Mouse (Mus musculus) midbrain, embryonic 16.5 days (tissue): ENCODE data around the gene Gpr87. TPM values are rescaled to one million over a fixed set of nuclear protein-coding genes. Genes with fewer than 3 reads are reported as not detected.

Experiments
- ATAC-seq: fragments of 200-750 bp; cut with Nextera tagmentation; 2 replicates; pipeline ENCODE4 v1.8.0; 2017; ENCODE audit warnings: moderate TSS enrichment
- H3K27ac ChIP-seq: fragments of 300-500 bp; sonication (generic); 2 replicates; pipeline ENCODE4 v1.5.1; 2014; ENCODE audit warnings: mild to moderate bottlenecking, low read length, mixed read lengths
- H3K27me3 ChIP-seq: fragments of 300-500 bp; sonication (generic); 2 replicates; pipeline ENCODE4 v1.6.1; 2014; ENCODE audit warnings: low read depth, low read length, mixed read lengths; ENCODE audit not compliant: control insufficient read depth, insufficient read depth
- H3K36me3 ChIP-seq: fragments of 300-500 bp; sonication (generic); 2 replicates; pipeline ENCODE4 v1.6.1; 2014; ENCODE audit warnings: mild to moderate bottlenecking, low read length, moderate library complexity, mixed read lengths; ENCODE audit not compliant: control insufficient read depth, insufficient read depth
- H3K4me1 ChIP-seq: fragments of 300-500 bp; sonication (generic); 2 replicates; pipeline ENCODE4 v1.6.1; 2014; ENCODE audit warnings: mild to moderate bottlenecking, low read length, mixed read lengths; ENCODE audit not compliant: control insufficient read depth, insufficient read depth
- H3K4me2 ChIP-seq: fragments of 300-500 bp; sonication (generic); 2 replicates; pipeline ENCODE4 v1.6.1; 2014; ENCODE audit warnings: mild to moderate bottlenecking, low read length, mixed read lengths
- H3K4me3 ChIP-seq: fragments of 300-500 bp; sonication (generic); 2 replicates; pipeline ENCODE4 v1.5.1; 2014; ENCODE audit warnings: low read depth, mild to moderate bottlenecking, low read length, moderate library complexity, mixed read lengths
- H3K9ac ChIP-seq: fragments of 300-500 bp; sonication (generic); 2 replicates; pipeline ENCODE4 v1.6.1; 2014; ENCODE audit warnings: low read depth, low read length, mixed read lengths
- H3K9me3 ChIP-seq: fragments of 300-500 bp; sonication (generic); replicated peaks from 2 replicates; pipeline ENCODE4 v1.6.1; 2014; ENCODE audit warnings: mild to moderate bottlenecking, low read length, mixed read lengths; ENCODE audit not compliant: control insufficient read depth, poor library complexity, severe bottlenecking
- WGBS: fragments of 180-500 bp; shearing (Covaris S2); extraction: QIAGEN DNeasy Blood & Tissue Kit; methylation state at CpG from one replicate; pipeline ENCODE4 v1.1.7; 2014; 5-methylcytosine and 5-hydroxymethylcytosine counted together
- polyA plus RNA-seq: library from polyadenylated mRNA; unstranded; fragments of >200 nt; fragmentation: Nextera tagmentation; extraction: Ambion mirVana; gene quantifications from 2 replicates; pipeline ENCODE4 v1.2.1, GENCODE M21; 2015

Gene Gpr87
- polyA plus RNA-seq, 1 experiment from 2014 or later, result not detected

GRCm38 (mm10) chr3:59175234-59175633, 19.7 kb downstream of the Gpr87 start:
- H3K27me3 ChIP-seq, result no peaks in the 10 kb centered on the region
- no peak overlapping the region for H3K4me3 ChIP-seq
- H3K27ac ChIP-seq, result no peak overlapping the region
- no peak overlapping the region for H3K4me2 ChIP-seq
- H3K36me3 ChIP-seq, result no peaks in the 10 kb centered on the region
- no peaks in the 10 kb centered on the region for H3K4me1 ChIP-seq
- ATAC-seq, result peak; percentile 87
- whole genome bisulfite sequencing, result 41% methylated on average over 5 of the region's 5 CpGs
- no peak overlapping the region for H3K9ac ChIP-seq
- H3K9me3 ChIP-seq, result no peaks in the 10 kb centered on the region

GRCm38 (mm10) chr3:59174426-59175154, 20.3 kb downstream of the Gpr87 start:
- ATAC-seq, result no peak
- WGBS, result 88% methylated on average over 6 of the region's 6 CpGs
- no peaks in the 10 kb centered on the region for H3K4me1 ChIP-seq
- no peak overlapping the region for H3K27ac ChIP-seq
- H3K4me2 ChIP-seq, result no peak overlapping the region
- no peak overlapping the region for H3K9ac ChIP-seq
- no peaks in the 10 kb centered on the region for H3K27me3 ChIP-seq
- no peaks in the 10 kb centered on the region for H3K9me3 ChIP-seq
- no peak overlapping the region for H3K4me3 ChIP-seq
- H3K36me3 ChIP-seq, result no peaks in the 10 kb centered on the region

- no peaks in the 10 kb centered on the region for H3K27me3 ChIP-seq
- 62% methylated on average over 2 of the region's 2 CpGs for WGBS
- H3K27ac ChIP-seq, result no peak overlapping the region
Measured at GRCm38 (mm10) chr3:59169921-59170627, 24.8 kb downstream of the Gpr87 start.

GRCm38 (mm10) chr3:59169215-59169614, 25.7 kb downstream of the Gpr87 start:
- Histone ChIP-seq H3K9ac (no peak overlapping the region), H3K4me3 (no peak overlapping the region), H3K9me3 (no peaks in the 10 kb centered on the region), H3K4me2 (no peak overlapping the region), H3K36me3 (no peaks in the 10 kb centered on the region), H3K27ac (no peak overlapping the region), H3K27me3 (no peaks in the 10 kb centered on the region), H3K4me1 (no peaks in the 10 kb centered on the region)
- 84% methylated on average over 4 of the region's 4 CpGs for WGBS
- ATAC-seq, result no peak

More at GRCm38 (mm10) chr3:59169921-59170627, 24.8 kb downstream of the Gpr87 start:
- H3K4me2 ChIP-seq, result no peak overlapping the region
- H3K4me3 ChIP-seq, result no peak overlapping the region
- no peak for ATAC-seq
- H3K9ac ChIP-seq, result no peak overlapping the region
- no peaks in the 10 kb centered on the region for H3K4me1 ChIP-seq
- H3K36me3 ChIP-seq, result no peaks in the 10 kb centered on the region
- no peaks in the 10 kb centered on the region for H3K9me3 ChIP-seq

- H3K27me3 ChIP-seq, result no peaks in the 10 kb centered on the region
- ATAC-seq, result no peak
- no peaks in the 10 kb centered on the region for H3K9me3 ChIP-seq
- no peak overlapping the region for H3K27ac ChIP-seq
- no peaks in the 10 kb centered on the region for H3K4me1 ChIP-seq
- H3K4me3 ChIP-seq, result no peak overlapping the region
- no peaks in the 10 kb centered on the region for H3K36me3 ChIP-seq
- no peak overlapping the region for H3K4me2 ChIP-seq
- 94% methylated on average over 6 of the region's 6 CpGs for WGBS
- H3K9ac ChIP-seq, result no peak overlapping the region
Measured at GRCm38 (mm10) chr3:59168476-59168875, 26.4 kb downstream of the Gpr87 start.

DNA sequence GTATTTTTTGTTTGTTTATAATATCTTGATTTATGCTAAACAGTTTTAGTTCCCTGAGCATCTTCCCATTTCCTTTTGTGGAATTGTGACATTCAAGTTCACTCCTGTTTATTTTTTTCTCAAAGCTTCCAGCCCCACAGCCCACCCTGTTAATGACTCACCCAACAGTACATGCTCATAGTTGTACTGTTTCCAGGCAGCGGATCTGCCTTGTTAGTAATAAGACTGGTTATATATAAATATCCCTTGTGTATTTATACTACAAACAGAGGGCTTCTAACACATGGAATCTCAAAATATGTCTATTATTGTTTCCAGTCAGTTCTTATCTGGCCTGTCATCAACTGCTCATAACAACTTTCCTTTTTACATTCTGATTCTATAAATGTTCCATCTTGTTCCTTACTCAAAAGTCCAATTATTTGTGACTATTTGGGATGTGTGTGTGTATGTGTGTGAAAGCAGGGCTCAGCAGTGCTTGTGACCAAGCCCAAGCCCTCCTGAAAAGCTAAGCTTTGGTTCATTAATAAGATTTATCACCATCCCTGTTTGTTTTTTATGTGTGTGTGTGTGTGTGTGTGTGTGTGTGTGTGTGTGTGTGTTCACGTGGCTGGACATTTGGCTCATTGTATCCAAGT, 27.4 kb downstream of the Gpr87 start:
- H3K9ac ChIP-seq, result no peak overlapping the region
- WGBS, result 94% methylated on average over 2 of the region's 2 CpGs
- no peaks in the 10 kb centered on the region for H3K27me3 ChIP-seq
- no peak overlapping the region for H3K4me3 ChIP-seq
- no peaks in the 10 kb centered on the region for H3K36me3 ChIP-seq
- H3K4me2 ChIP-seq, result no peak overlapping the region
- no peaks in the 10 kb centered on the region for H3K9me3 ChIP-seq
- no peak overlapping the region for H3K27ac ChIP-seq
- ATAC-seq, result no peak
- H3K4me1 ChIP-seq, result no peaks in the 10 kb centered on the region

DNA sequence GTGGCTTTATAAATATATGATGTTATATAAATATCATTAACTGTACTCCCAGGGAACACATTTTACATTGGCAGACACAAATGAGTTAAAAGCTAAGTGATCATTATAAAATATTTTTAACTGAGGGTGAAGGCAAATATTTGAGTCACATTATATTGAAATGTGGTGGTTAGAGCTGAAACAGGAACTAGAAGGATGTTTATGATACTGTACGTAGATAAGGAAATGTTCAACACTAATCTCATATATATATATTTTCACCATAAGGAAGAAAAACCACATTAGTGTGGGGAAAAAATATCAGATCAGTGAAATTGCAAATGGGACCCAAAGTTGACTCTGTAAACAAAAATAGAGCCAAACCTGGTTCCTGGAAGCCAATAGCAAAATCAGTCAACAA, 34.4 kb downstream of the Gpr87 start:
- no peak overlapping the region for H3K27ac ChIP-seq
- 94% methylated on average over 1 of the region's 1 CpGs for WGBS
- no peak overlapping the region for H3K9ac ChIP-seq
- no peaks in the 10 kb centered on the region for H3K36me3 ChIP-seq
- no peaks in the 10 kb centered on the region for H3K4me1 ChIP-seq
- no peak overlapping the region for H3K4me2 ChIP-seq
- no peak for ATAC-seq
- no peaks in the 10 kb centered on the region for H3K27me3 ChIP-seq
- H3K9me3 ChIP-seq, result no peaks in the 10 kb centered on the region
- H3K4me3 ChIP-seq, result no peak overlapping the region

DNA sequence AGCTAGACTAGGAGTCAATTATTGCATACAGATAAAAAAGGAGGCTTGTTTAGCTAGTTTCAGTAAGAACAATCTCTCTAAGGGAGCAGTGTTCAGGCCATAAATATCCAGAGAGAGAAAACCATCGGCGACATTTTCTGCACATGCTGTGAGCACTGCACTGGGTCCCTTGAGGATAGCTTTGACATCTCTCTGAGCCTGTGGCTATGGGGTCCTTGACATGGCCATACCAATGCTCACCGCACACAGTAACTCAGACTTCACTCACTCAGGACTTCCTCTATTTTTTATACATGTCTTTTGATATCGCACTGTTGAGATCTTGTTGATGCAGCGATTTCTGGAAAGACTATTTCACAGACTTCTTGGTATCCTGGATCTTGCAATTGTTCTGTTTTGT, 37.9 kb downstream of the Gpr87 start:
- H3K27me3 ChIP-seq, result no peaks in the 10 kb centered on the region
- no peak overlapping the region for H3K27ac ChIP-seq
- no peak overlapping the region for H3K4me3 ChIP-seq
- 97% methylated on average over 5 of the region's 5 CpGs for WGBS
- ATAC-seq, result no peak
- H3K4me1 ChIP-seq, result no peaks in the 10 kb centered on the region
- H3K9ac ChIP-seq, result no peak overlapping the region
- H3K9me3 ChIP-seq, result no peaks in the 10 kb centered on the region
- no peaks in the 10 kb centered on the region for H3K36me3 ChIP-seq
- no peak overlapping the region for H3K4me2 ChIP-seq

GRCm38 (mm10) chr3:59155404-59155803, 39.5 kb downstream of the Gpr87 start:
- no peak overlapping the region for H3K4me2 ChIP-seq
- H3K27me3 ChIP-seq, result no peaks in the 10 kb centered on the region
- WGBS, result 91% methylated on average over 6 of the region's 6 CpGs
- no peak overlapping the region for H3K4me3 ChIP-seq
- no peaks in the 10 kb centered on the region for H3K4me1 ChIP-seq
- no peak overlapping the region for H3K27ac ChIP-seq
- H3K9me3 ChIP-seq, result no peaks in the 10 kb centered on the region
- ATAC-seq, result no peak
- H3K36me3 ChIP-seq, result no peaks in the 10 kb centered on the region
- no peak overlapping the region for H3K9ac ChIP-seq
